Mouse (Mus musculus) C3H10T1/2 (cell line): Measurements from ENCODE around the gene Zscan4-ps1. TPM values are rescaled to one million over a fixed set of nuclear protein-coding genes. Genes with fewer than 3 reads are reported as not detected.

Experiments
- polyA plus RNA-seq, 2 experiments: library from polyadenylated mRNA; unstranded; fragments of >200 nt; fragmentation: generic; extraction: Trizol; gene quantifications; one replicate each; pipeline ENCODE4 v1.2.1; 2012; ENCODE audit warnings: missing spikeins in 2 of 2

The Zscan4-ps1 gene
- not detected for polyA plus RNA-seq

DNA sequence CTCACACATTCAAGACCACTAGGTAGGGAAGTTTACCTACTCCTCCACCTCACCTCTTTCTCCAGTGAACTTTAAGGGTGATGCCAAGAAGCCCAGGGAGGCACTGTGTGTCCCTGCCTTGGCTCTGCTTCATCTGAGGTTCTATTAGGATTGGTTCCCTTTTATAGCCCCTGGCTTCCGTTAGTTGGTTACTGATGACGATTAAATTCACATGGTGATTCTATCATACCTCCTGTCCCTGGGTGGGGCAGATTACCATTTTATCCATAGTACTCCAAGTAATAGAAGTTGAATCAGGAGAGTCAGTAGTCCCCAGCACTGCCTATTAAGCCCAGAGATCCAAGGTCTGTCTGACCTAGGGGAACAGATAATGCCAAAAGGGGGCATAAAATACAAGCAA, at the start of gene Zscan4-ps1:
Zscan4-ps1 (minus strand) TSS at position 101 of the 400 bp plus-strand sequence.

Other genes with a start within 250 kb of the Zscan4-ps1 start
- not detected for gene Zscan4b, start 164.6 kb downstream of the Zscan4-ps1 start, polyA plus RNA-seq
- gene Zscan4c, start 63.9 kb downstream of the Zscan4-ps1 start, polyA plus RNA-seq = under 1 TPM in 1 of 2 experiments, not detected in 1; 0.02 TPM
- gene Zscan4d, start 96.5 kb upstream of the Zscan4-ps1 start, polyA plus RNA-seq = not detected
- under 1 TPM in 1 of 2 experiments, not detected in 1; 0.02 TPM for gene Zscan4e, start 241.0 kb upstream of the Zscan4-ps1 start, polyA plus RNA-seq